Mouse (Mus musculus) gastrocnemius, postnatal 4 days (tissue): ENCODE measurements around the gene Gm39566. TPM values are rescaled to one million over a fixed set of nuclear protein-coding genes. Genes with fewer than 3 reads are reported as not detected.

ENCODE experiments used
- DNase-seq, 2 experiments: peaks; one replicate each; pipeline ENCODE4 v3.0.0; 2021 to 2022; ENCODE audit warnings: low spot score in 2 of 2, mixed read lengths in 2 of 2
- total RNA-seq, 2 experiments: library from RNA; stranded (reverse); gene quantifications; 2 replicates each; pipeline ENCODE4 v1.2.3; 2021

The Gm39566 gene
- total RNA-seq, 2 experiments from 2014 or later, result not detected

- DNase-seq, result peak; percentile 38 to 47
Observed at GRCm38 (mm10) chr11:69765221-69766125, 49.6 kb downstream of the Gm39566 start, which contains the start of gene Zbtb4. Zbtb4 (plus strand) TSS chr11:69765912.

DNA sequence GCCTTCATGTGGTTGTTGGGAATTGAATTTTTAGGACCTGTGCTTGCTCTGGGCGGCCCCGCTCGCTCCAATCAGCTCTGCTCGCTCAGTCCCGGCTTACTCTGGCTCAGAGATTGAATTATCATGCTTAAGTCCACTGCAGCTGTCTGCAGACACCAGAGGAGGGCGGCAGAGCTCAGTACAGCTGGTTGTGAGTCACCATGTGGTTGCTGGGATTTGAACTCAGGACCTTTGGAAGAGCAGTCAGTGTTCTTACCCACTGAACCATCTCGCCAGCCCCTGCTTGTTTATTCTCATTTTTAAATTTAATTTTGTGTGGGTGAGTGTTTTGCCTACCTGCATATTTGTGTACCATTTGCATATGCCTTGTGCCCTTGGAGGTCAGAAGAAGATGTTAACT is 51.5 kb downstream of the Gm39566 start:
- DNase-seq, result no peak

GRCm38 (mm10) chr11:69761868-69762267 is 53.2 kb downstream of the Gm39566 start, which contains the start of gene Slc35g3:
Slc35g3 (minus strand) TSS chr11:69761968.
- no peak for DNase-seq

Other genes with a start within 250 kb of the Gm39566 start
- gene Wrap53, start 235.0 kb downstream of the Gm39566 start, total RNA-seq, result 1 to 10 TPM; 6.8 to 7.9 TPM
- 10 to 100 TPM; 51.1 to 51.9 TPM for gene Trp53, start 234.9 kb downstream of the Gm39566 start, total RNA-seq
- 100 to 1,000 TPM; 227 to 249 TPM for gene Atp1b2, start 209.4 kb downstream of the Gm39566 start, total RNA-seq
- gene Shbg, start 197.4 kb downstream of the Gm39566 start, total RNA-seq, result not detected
- 1 to 10 TPM; 7.8 to 8.8 TPM for gene Sat2, start 193.3 kb downstream of the Gm39566 start, total RNA-seq
- gene Fxr2, start 182.3 kb downstream of the Gm39566 start, total RNA-seq, result 10 to 100 TPM; 90.3 to 94.0 TPM
- not detected for gene Sox15, start 160.0 kb downstream of the Gm39566 start, total RNA-seq
- gene Mpdu1, start 152.7 kb downstream of the Gm39566 start, total RNA-seq, result 10 to 100 TPM; 31.6 to 33.0 TPM
- gene Cd68, start 149.1 kb downstream of the Gm39566 start, total RNA-seq, result 10 to 100 TPM; 13.1 to 14.0 TPM
- gene Eif4a1, start 142.9 kb downstream of the Gm39566 start, total RNA-seq, result 100 to 1,000 TPM; 295 to 317 TPM
- 10 to 100 TPM; 43.5 to 45.9 TPM for gene Senp3, start 133.2 kb downstream of the Gm39566 start, total RNA-seq
- 1 to 10 TPM; 1.0 to 2.9 TPM for gene Tnfsf13, start 129.5 kb downstream of the Gm39566 start, total RNA-seq
- 10 to 100 TPM; 22.3 to 22.9 TPM for gene Tnfsf12, start 119.4 kb downstream of the Gm39566 start, total RNA-seq
- gene Tnfsfm13, start 119.2 kb downstream of the Gm39566 start, total RNA-seq, result 1 to 10 TPM; 4.3 to 4.6 TPM
- 10 to 100 TPM; 66.4 to 72.2 TPM for gene Polr2a, start 56.7 kb downstream of the Gm39566 start, total RNA-seq
- under 1 TPM in 1 of 2 experiments, not detected in 1; 0.25 TPM for gene Slc35g3, start 53.3 kb downstream of the Gm39566 start, total RNA-seq
- 10 to 100 TPM; 26.7 to 30.5 TPM for gene Zbtb4, start 49.4 kb downstream of the Gm39566 start, total RNA-seq
- 100 to 1,000 TPM in 1 of 2 experiments, 10 to 100 TPM in 1; 95.1 to 110 TPM for gene Chrnb1, start 19.4 kb downstream of the Gm39566 start, total RNA-seq
- gene Fgf11, start 13.4 kb downstream of the Gm39566 start, total RNA-seq, result 10 to 100 TPM; 10.1 to 13.8 TPM
- not detected for gene Tmem102, start 9.7 kb downstream of the Gm39566 start, total RNA-seq
- not detected for gene Spem2, start 3.2 kb upstream of the Gm39566 start, total RNA-seq
- under 1 TPM in 1 of 2 experiments, not detected in 1; 0.34 TPM for gene Spem1, start 6.9 kb upstream of the Gm39566 start, total RNA-seq
- gene Nlgn2, start 22.5 kb upstream of the Gm39566 start, total RNA-seq, result 10 to 100 TPM; 22.3 to 23.2 TPM
- 100 to 1,000 TPM in 1 of 2 experiments, 10 to 100 TPM in 1; 97.5 to 141 TPM for gene Tmem256, start 23.2 kb upstream of the Gm39566 start, total RNA-seq
- gene Plscr3, start 31.1 kb upstream of the Gm39566 start, total RNA-seq, result 10 to 100 TPM; 39.3 to 41.4 TPM
- gene Tnk1, start 43.4 kb upstream of the Gm39566 start, total RNA-seq, result under 1 TPM in 1 of 2 experiments, not detected in 1; 0.13 TPM
- gene Tmem95, start 62.7 kb upstream of the Gm39566 start, total RNA-seq, result not detected
- 1 to 10 TPM; 3.5 to 4.7 TPM for gene Kctd11, start 66.1 kb upstream of the Gm39566 start, total RNA-seq
- gene Acap1, start 80.2 kb upstream of the Gm39566 start, total RNA-seq, result 1 to 10 TPM in 1 of 2 experiments, under 1 TPM in 1; 0.65 to 1.1 TPM
- 1 to 10 TPM; 3.2 to 4.1 TPM for gene 2810408A11Rik, start 85.7 kb upstream of the Gm39566 start, total RNA-seq
- 10 to 100 TPM; 32.3 to 36.9 TPM for gene Neurl4, start 85.8 kb upstream of the Gm39566 start, total RNA-seq
- 10 to 100 TPM; 35.9 to 44.5 TPM for gene Gps2, start 98.6 kb upstream of the Gm39566 start, total RNA-seq
- gene Eif5a, start 106.7 kb upstream of the Gm39566 start, total RNA-seq, result 100 to 1,000 TPM; 565 to 571 TPM
- 1 to 10 TPM; 5.1 to 6.4 TPM for gene Ybx2, start 120.5 kb upstream of the Gm39566 start, total RNA-seq
- gene Slc2a4, start 132.9 kb upstream of the Gm39566 start, total RNA-seq, result 100 to 1,000 TPM; 111 to 142 TPM
- under 1 TPM in 1 of 2 experiments, not detected in 1; 0.34 TPM for gene Cldn7, start 149.5 kb upstream of the Gm39566 start, total RNA-seq
- gene Ctdnep1, start 165.9 kb upstream of the Gm39566 start, total RNA-seq, result 100 to 1,000 TPM; 204 to 229 TPM
- 10 to 100 TPM; 61.9 to 63.7 TPM for gene Elp5, start 167.2 kb upstream of the Gm39566 start, total RNA-seq
- 100 to 1,000 TPM; 234 to 246 TPM for gene Gabarap, start 175.8 kb upstream of the Gm39566 start, total RNA-seq
- gene Phf23, start 180.5 kb upstream of the Gm39566 start, total RNA-seq, result 10 to 100 TPM; 31.5 to 34.7 TPM
- 10 to 100 TPM; 19.1 to 22.8 TPM for gene Dvl2, start 185.3 kb upstream of the Gm39566 start, total RNA-seq
- gene Acadvl, start 200.1 kb upstream of the Gm39566 start, total RNA-seq, result 100 to 1,000 TPM; 233 to 241 TPM
- gene Dlg4, start 201.6 kb upstream of the Gm39566 start, total RNA-seq, result 10 to 100 TPM; 23.9 to 33.8 TPM
- gene Asgr1, start 238.8 kb upstream of the Gm39566 start, total RNA-seq, result under 1 TPM in 1 of 2 experiments, not detected in 1; 0.62 TPM